Mouse (Mus musculus): ENCODE measurements around the gene Arhgap22.

The Arhgap22 gene

GRCm38 (mm10) chr14:33371248-33371647 lies 157.4 kb downstream of the Arhgap22 start:
- DNase-seq (ENCODE audit: low read depth) = peak; percentile 79

- DNase-seq (ENCODE audit: low read depth) = no peak
Measured at GRCm38 (mm10) chr14:33373271-33373670, 159.4 kb downstream of the Arhgap22 start.

GRCm38 (mm10) chr14:33374089-33374488 lies 160.3 kb downstream of the Arhgap22 start:
- no peak for DNase-seq (ENCODE audit: low read depth)

GRCm38 (mm10) chr14:33377211-33377610 lies 163.4 kb downstream of the Arhgap22 start:
- no peak for DNase-seq (ENCODE audit: low read depth)

GRCm38 (mm10) chr14:33378723-33379122 lies 164.9 kb downstream of the Arhgap22 start:
- DNase-seq (ENCODE audit: low read depth) = peak; percentile 35

- no peak for DNase-seq (ENCODE audit: low read depth)
Measured at GRCm38 (mm10) chr14:33380830-33381457, 167.1 kb downstream of the Arhgap22 start.

- no peak for DNase-seq (ENCODE audit: low read depth)
Measured at GRCm38 (mm10) chr14:33398065-33398860, 184.4 kb downstream of the Arhgap22 start.

- peak; percentile 57 for DNase-seq (ENCODE audit: low read depth)
Measured at GRCm38 (mm10) chr14:33400019-33400418, 186.2 kb downstream of the Arhgap22 start.

- DNase-seq (ENCODE audit: low read depth) = no peak
Measured at GRCm38 (mm10) chr14:33402331-33402730, 188.5 kb downstream of the Arhgap22 start.

- no peak for DNase-seq (ENCODE audit: low read depth)
Measured at GRCm38 (mm10) chr14:33415746-33416145, 201.9 kb downstream of the Arhgap22 start.

- DNase-seq (ENCODE audit: low read depth) = no peak
Measured at GRCm38 (mm10) chr14:33418311-33418909, 204.6 kb downstream of the Arhgap22 start.
